Mouse (Mus musculus) gastrocnemius, postnatal 36 days (tissue): ENCODE data around the gene Platr25. TPM values are rescaled to one million over a fixed set of nuclear protein-coding genes. Genes with fewer than 3 reads are reported as not detected.
"Not testable (repeated sequence)": the region's sequence is repeated elsewhere in the genome, so short reads cannot be mapped to it uniquely, and the experiment has no call there.

Experiments used
- DNase-seq, 2 experiments: peaks; one replicate each; pipeline ENCODE4 v3.0.0; 2022
- intact Hi-C: fragments of 180-260 bp; cut with DNase I; formaldehyde crosslinking; loops from one replicate; pipeline ENCODE4 v1.15.1; 2025
- long read RNA-seq, 2 experiments: library from polyadenylated mRNA; stranded (forward); transcript quantifications; one replicate each; pipeline ENCODE4 v2.0.0; 2021
- total RNA-seq, 2 experiments: library from RNA; stranded (reverse); gene quantifications; 2 replicates each; pipeline ENCODE4 v1.2.3; 2021

Gene Platr25
- total RNA-seq = 1 to 10 TPM; 1.7 to 1.8 TPM
- long read RNA-seq, experiment 1 = 0 reads
- long read RNA-seq, experiment 2, partial matches to known transcripts = 0 of 1 reads
- long read RNA-seq, experiment 2, other reads (novel, unspliced or antisense) = 0 of 1 reads

GRCm38 (mm10) chr13:62760432-62761415, at the start of gene Platr25:
Gene Platr25 (minus strand): TSS chr13:62760709.
- peak; percentile 9 to 37 for DNase-seq
- intact Hi-C loops = not testable (repeated sequence)

GRCm38 (mm10) chr13:62807981-62808380, 47.5 kb upstream of the Platr25 start:
- intact Hi-C loops, DNase-seq: not testable (repeated sequence)

GRCm38 (mm10) chr13:62786135-62786493, 25.6 kb upstream of the Platr25 start:
- intact Hi-C loops, DNase-seq: not testable (repeated sequence)

GRCm38 (mm10) chr13:62785199-62786134, 25.0 kb upstream of the Platr25 start, which contains the start of gene Gm5141:
Gene Gm5141 (minus strand): TSS chr13:62785808.
- DNase-seq = peak; percentile 6 to 20
- intact Hi-C loops = not testable (repeated sequence)

GRCm38 (mm10) chr13:62763806-62764205, 3.3 kb upstream of the Platr25 start:
- intact Hi-C loops, DNase-seq: not testable (repeated sequence)

- intact Hi-C loops = no loop called here
Observed at GRCm38 (mm10) chr13:62733322-62733721, 27.2 kb downstream of the Platr25 start.

GRCm38 (mm10) chr13:62712611-62713010, 47.9 kb downstream of the Platr25 start:
- DNase-seq, intact Hi-C loops: not testable (repeated sequence)

More at GRCm38 (mm10) chr13:62733322-62733721, 27.2 kb downstream of the Platr25 start:
- no peak for DNase-seq

- DNase-seq, intact Hi-C loops: not testable (repeated sequence)
Observed at GRCm38 (mm10) chr13:62685287-62685648, 75.2 kb downstream of the Platr25 start.

- intact Hi-C loops = not testable (repeated sequence)
Observed at GRCm38 (mm10) chr13:62684608-62685286, 75.8 kb downstream of the Platr25 start.

GRCm38 (mm10) chr13:62653369-62653743, 107.2 kb downstream of the Platr25 start:
- no peak for DNase-seq
- intact Hi-C loops = no loop called here

More at GRCm38 (mm10) chr13:62684608-62685286, 75.8 kb downstream of the Platr25 start:
- DNase-seq = peak; percentile 7 to 25

- DNase-seq = peak; percentile 48 to 52
- intact Hi-C loops = not testable (repeated sequence)
Observed at GRCm38 (mm10) chr13:62652681-62653368, 107.7 kb downstream of the Platr25 start.

- DNase-seq, intact Hi-C loops: not testable (repeated sequence)
Observed at GRCm38 (mm10) chr13:62627071-62627470, 133.4 kb downstream of the Platr25 start.

- intact Hi-C loops, DNase-seq: not testable (repeated sequence)
Observed at GRCm38 (mm10) chr13:62624277-62624665, 136.2 kb downstream of the Platr25 start.

GRCm38 (mm10) chr13:62623577-62624276, 136.8 kb downstream of the Platr25 start, which contains the start of gene 6720489N17Rik:
Gene 6720489N17Rik (minus strand): TSS chr13:62624182.
- intact Hi-C loops = not testable (repeated sequence)

More at GRCm38 (mm10) chr13:62623577-62624276, 136.8 kb downstream of the Platr25 start, which contains the start of gene 6720489N17Rik:
- peak; percentile 45 to 62 for DNase-seq
